Mouse (Mus musculus) spleen, adult 2 months (tissue): ENCODE results near the gene Oaz3. TPM values are rescaled to one million over a fixed set of nuclear protein-coding genes. Genes with fewer than 3 reads are reported as not detected.

Experiments used
- DNase-seq, 2 experiments: peaks; one replicate each; pipeline versions ENCODE4 v3.0.0 to v3.0.0-alpha.2; 2012 to 2021; ENCODE audit warnings: low spot score in 2 of 2, low read depth in 1 of 2
- H3K27ac ChIP-seq: fragments of 200-500 bp; 2 replicates; pipeline ENCODE4 v1.5.1; 2012; ENCODE audit warnings: low read length, inconsistent platforms; ENCODE audit not compliant: insufficient read depth
- H3K27me3 ChIP-seq: fragments of 200-500 bp; 2 replicates; pipeline ENCODE4 v1.6.1; 2012; ENCODE audit warnings: mild to moderate bottlenecking, moderate library complexity, low read length, inconsistent platforms; ENCODE audit not compliant: control insufficient read depth, insufficient read depth
- H3K36me3 ChIP-seq: fragments of 200-500 bp; 2 replicates; pipeline ENCODE4 v1.6.1; 2012; ENCODE audit warnings: mild to moderate bottlenecking, low read length, inconsistent platforms; ENCODE audit not compliant: control insufficient read depth, insufficient read depth
- H3K4me1 ChIP-seq: fragments of 200-500 bp; 2 replicates; pipeline ENCODE4 v1.6.1; 2011; ENCODE audit warnings: inconsistent platforms; ENCODE audit not compliant: control insufficient read depth, insufficient read depth, insufficient read length
- H3K4me3 ChIP-seq: fragments of 200-500 bp; 2 replicates; pipeline ENCODE4 v1.5.1; 2011; ENCODE audit warnings: mild to moderate bottlenecking, inconsistent platforms; ENCODE audit not compliant: insufficient read depth, insufficient read length; ENCODE audit errors: extremely low read depth
- CTCF ChIP-seq: fragments of 200-500 bp; IDR thresholded peaks from 2 replicates; pipeline ENCODE4 v1.5.1; 2011; ENCODE audit warnings: mild to moderate bottlenecking, inconsistent platforms; ENCODE audit not compliant: insufficient read depth, insufficient read length, insufficient replicate concordance; ENCODE audit errors: extremely low read depth
- POLR2A ChIP-seq: fragments of 200-500 bp; IDR thresholded peaks from 2 replicates; pipeline ENCODE4 v1.6.1; 2011; ENCODE audit warnings: low read depth, low read length, inconsistent platforms
- WGBS: fragments of 180-500 bp; shearing (Covaris S2); methylation state at CpG from one replicate; pipeline ENCODE4 v1.1.7; 2018; 5-methylcytosine and 5-hydroxymethylcytosine counted together
- polyA plus RNA-seq: library from polyadenylated mRNA; depleted of rRNA; stranded (reverse); fragments of >200 nt; gene quantifications from 2 replicates; pipeline ENCODE4 v1.2.3, GENCODE M21; 2012

Oaz3 gene
- polyA plus RNA-seq, 1 experiment: not detected

GRCm38 (mm10) chr3:94472447-94473114 is 28.9 kb upstream of the Oaz3 start:
- H3K36me3 ChIP-seq: no peaks in the 10 kb centered on the region
- no peak for TF ChIP-seq CTCF
- no peak for TF ChIP-seq POLR2A
- H3K27ac ChIP-seq: no peak overlapping the region
- H3K27me3 ChIP-seq: no peaks in the 10 kb centered on the region
- no peak overlapping the region for H3K4me3 ChIP-seq
- no peak for DNase-seq
- H3K4me1 ChIP-seq: no peaks in the 10 kb centered on the region
- WGBS: 32% methylated on average over 28 of the region's 28 CpGs

GRCm38 (mm10) chr3:94468931-94469330 is 25.2 kb upstream of the Oaz3 start:
- no peaks in the 10 kb centered on the region for H3K27me3 ChIP-seq
- TF ChIP-seq CTCF (no peak), POLR2A (no peak)
- WGBS: 54% methylated on average over 3 of the region's 3 CpGs
- H3K27ac ChIP-seq: no peak overlapping the region
- no peak for DNase-seq
- H3K4me3 ChIP-seq: no peak overlapping the region
- H3K36me3 ChIP-seq: no peaks in the 10 kb centered on the region
- no peaks in the 10 kb centered on the region for H3K4me1 ChIP-seq

- H3K36me3 ChIP-seq: no peaks in the 10 kb centered on the region
- H3K27me3 ChIP-seq: no peaks in the 10 kb centered on the region
- no peaks in the 10 kb centered on the region for H3K4me1 ChIP-seq
- WGBS: 87% methylated on average over 13 of the region's 13 CpGs
- DNase-seq: no peak
- no peak overlapping the region for H3K27ac ChIP-seq
- TF ChIP-seq POLR2A (no peak), CTCF (no peak)
- H3K4me3 ChIP-seq: no peak overlapping the region
These were observed 22.1 kb upstream of the Oaz3 start for GRCm38 (mm10) chr3:94465632-94466430.

- WGBS: 81% methylated on average over 11 of the region's 11 CpGs
- Histone ChIP-seq H3K27ac (no peak overlapping the region), H3K4me1 (no peaks in the 10 kb centered on the region), H3K27me3 (no peaks in the 10 kb centered on the region), H3K36me3 (no peaks in the 10 kb centered on the region), H3K4me3 (no peak overlapping the region)
- DNase-seq: no peak
- TF ChIP-seq CTCF (no peak), POLR2A (no peak)
These were observed 20.3 kb upstream of the Oaz3 start for GRCm38 (mm10) chr3:94463926-94464578.

- DNase-seq: no peak
- TF ChIP-seq POLR2A (no peak), CTCF (no peak)
- Histone ChIP-seq H3K4me1 (no peaks in the 10 kb centered on the region), H3K27ac (no peak overlapping the region), H3K4me3 (no peak overlapping the region), H3K36me3 (no peaks in the 10 kb centered on the region), H3K27me3 (no peaks in the 10 kb centered on the region)
- WGBS: 91% methylated on average over 2 of the region's 2 CpGs
These were observed 16.1 kb upstream of the Oaz3 start for GRCm38 (mm10) chr3:94459834-94460233.

GRCm38 (mm10) chr3:94457055-94457454 is 13.3 kb upstream of the Oaz3 start:
- Histone ChIP-seq H3K4me3 (no peak overlapping the region), H3K27me3 (no peaks in the 10 kb centered on the region), H3K36me3 (no peaks in the 10 kb centered on the region), H3K4me1 (no peaks in the 10 kb centered on the region), H3K27ac (no peak overlapping the region)
- TF ChIP-seq CTCF (no peak), POLR2A (no peak)
- 89% methylated on average over 3 of the region's 3 CpGs for WGBS
- no peak for DNase-seq
